Mouse (Mus musculus) lung, postnatal 14 days (tissue): ENCODE results near the gene 1700025G04Rik.

Experiments used
- DNase-seq: peaks from one replicate; pipeline ENCODE4 v3.0.0; 2021

Gene 1700025G04Rik

DNA sequence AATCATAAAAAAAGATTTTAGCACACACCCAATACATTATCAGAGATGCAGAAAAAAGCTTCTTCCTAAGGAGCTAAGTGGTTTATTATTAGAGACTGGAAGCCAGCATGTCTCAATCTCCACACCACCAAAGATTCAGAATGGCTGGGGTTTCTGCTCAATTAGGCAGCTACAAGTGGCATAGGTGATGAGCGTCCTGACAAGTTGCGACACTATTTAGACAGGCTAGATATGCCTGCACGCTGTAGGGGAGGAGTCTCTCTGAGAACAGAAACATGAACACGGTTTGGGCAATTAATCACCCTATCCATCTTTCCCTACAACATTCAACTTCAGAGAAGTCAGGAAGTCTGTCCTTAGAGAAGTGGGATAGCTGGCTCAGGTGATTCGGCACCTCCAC, 134.1 kb downstream of the 1700025G04Rik start:
- DNase-seq: no peak

DNA sequence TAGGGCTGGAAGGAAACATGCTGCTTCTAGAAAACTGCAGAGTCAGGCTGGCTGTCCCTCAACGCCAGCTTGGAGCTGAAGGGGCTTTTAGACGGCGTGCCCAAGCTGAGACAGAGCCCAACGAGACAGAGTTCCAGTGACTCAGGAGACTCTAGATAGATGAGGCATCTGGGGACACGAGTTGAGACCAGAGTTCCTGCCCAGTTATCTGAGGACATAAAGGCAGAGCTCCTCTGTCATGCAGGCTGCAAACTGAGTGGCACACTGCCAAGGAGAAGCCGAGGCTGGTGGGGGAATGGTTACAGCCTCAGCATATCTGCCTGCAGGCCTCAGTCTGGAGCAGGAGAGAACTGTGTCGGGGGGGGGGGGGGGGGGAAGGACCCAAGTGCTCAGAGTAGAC, 136.4 kb downstream of the 1700025G04Rik start:
- DNase-seq: peak; percentile 57

DNA sequence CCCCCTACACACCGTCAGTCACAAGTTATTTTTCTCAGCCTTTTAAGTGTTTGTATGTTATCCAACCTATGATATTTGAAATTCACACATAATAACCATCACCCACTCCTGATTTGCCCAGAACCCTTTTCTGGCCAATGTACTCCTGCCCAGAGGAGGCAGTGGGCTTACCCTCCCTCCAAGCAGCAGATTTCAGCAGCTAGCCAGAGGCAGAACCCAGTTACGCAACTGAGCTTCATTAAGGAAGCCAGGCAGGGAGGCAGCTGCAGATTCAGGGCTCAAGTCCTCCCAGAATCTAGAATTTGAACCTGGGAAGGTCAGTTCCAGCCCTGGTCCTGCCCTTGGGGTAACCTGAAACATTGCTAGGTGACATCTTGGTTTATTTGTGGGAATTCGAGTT, 141.9 kb downstream of the 1700025G04Rik start:
- no peak for DNase-seq

DNA sequence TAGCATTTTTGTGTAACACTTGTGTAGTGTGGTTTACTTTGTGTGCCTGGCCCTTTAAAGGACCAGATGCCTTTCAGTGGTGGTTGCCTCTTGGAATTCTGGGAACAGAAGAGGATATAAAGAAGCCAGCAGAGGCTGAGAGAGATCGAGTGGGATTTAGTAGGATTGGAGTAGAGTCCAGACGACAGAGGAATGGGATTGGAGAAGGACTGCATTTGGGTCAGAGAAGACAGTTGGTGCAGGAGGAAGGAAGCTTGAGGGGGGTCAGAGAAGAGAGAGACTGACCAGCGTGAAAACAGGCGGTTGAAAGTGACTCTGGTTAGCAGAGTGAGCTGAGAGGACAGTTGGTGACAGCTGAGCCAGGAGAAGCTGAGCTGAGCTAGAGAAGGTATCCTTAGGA, 142.4 kb downstream of the 1700025G04Rik start:
- DNase-seq: no peak

- no peak for DNase-seq
Measured at GRCm38 (mm10) chr1:151944457-151945223, 145.3 kb downstream of the 1700025G04Rik start.

- no peak for DNase-seq
Measured at GRCm38 (mm10) chr1:151943681-151944237, 146.2 kb downstream of the 1700025G04Rik start.

DNA sequence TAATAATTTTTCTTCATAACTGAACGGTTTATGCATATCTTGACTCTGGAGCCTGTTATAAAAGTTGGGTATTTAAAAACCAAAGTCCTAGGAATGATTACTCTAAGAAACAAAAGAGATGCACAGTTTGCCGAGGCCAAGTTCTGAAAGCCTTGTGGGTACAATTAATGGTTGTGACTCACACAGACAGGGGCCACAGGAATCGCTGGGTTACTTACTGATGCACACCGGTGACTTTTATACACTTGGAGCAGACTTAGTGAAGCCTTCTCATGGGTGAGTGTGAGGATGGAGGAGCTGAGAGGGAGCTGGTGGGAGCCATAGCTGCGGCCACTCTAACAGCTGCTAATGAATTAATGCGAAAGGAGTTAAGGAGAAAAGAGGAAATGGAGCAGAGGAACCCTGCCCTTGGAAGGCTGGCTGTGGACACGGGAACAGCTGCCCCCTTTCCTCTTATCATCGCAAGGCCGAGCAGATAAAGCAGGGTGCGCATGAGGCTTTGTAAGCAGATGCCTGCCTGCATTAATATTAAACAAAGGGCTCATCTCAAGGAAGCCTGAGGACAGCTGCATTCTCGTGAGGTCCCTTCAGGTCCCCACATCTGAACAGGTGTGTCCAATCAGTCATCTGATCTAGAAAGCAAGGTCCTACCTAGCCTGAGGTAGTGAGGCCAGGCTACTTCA, 146.8 kb downstream of the 1700025G04Rik start:
- DNase-seq: no peak

- no peak for DNase-seq
Measured at GRCm38 (mm10) chr1:151939987-151940386, 149.9 kb downstream of the 1700025G04Rik start.

DNA sequence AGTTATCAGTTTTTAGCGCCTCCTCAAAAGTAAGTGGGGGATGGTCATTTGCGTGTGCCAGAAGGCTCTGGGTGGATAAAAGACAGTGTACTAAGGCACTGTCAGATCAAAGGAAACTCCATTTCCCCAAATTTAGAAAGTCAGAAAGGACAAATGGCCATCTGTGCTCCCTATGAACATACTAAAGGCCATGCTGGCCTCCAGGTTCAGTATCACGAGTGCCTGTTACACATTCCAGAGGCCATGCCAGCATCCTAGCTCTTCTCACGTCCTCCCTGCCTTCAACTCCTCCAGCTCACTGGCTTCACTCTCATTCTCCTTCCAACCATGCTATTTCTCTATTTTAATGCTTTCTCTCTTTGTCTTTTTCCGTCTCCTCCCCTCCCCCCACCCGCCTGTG, 150.4 kb downstream of the 1700025G04Rik start:
- no peak for DNase-seq

GRCm38 (mm10) chr1:151933605-151934004, 156.3 kb downstream of the 1700025G04Rik start:
- no peak for DNase-seq

- DNase-seq: no peak
Measured at GRCm38 (mm10) chr1:151926826-151927225, 163.1 kb downstream of the 1700025G04Rik start.

DNA sequence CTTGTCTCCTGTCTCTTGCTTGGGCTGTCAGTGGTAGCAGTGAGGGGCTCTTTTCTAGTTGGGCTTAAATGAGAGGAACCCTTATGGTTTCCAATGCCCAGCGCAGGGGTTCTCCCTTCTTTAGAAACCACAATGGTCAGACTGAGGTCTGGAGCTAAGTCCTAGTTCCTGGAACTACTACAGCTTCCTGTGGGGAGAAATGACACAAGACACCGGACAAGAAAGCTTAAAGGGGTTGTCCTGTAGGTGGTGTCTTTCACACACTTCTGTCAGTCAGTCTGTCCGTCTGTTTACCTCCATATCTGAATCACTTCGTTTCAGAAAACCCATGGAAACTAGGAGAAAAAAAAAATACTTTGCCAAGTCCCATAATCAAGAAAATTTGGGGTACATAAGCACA, 163.8 kb downstream of the 1700025G04Rik start:
- no peak for DNase-seq

GRCm38 (mm10) chr1:151925738-151926137, 164.2 kb downstream of the 1700025G04Rik start:
- DNase-seq: peak; percentile 12

DNA sequence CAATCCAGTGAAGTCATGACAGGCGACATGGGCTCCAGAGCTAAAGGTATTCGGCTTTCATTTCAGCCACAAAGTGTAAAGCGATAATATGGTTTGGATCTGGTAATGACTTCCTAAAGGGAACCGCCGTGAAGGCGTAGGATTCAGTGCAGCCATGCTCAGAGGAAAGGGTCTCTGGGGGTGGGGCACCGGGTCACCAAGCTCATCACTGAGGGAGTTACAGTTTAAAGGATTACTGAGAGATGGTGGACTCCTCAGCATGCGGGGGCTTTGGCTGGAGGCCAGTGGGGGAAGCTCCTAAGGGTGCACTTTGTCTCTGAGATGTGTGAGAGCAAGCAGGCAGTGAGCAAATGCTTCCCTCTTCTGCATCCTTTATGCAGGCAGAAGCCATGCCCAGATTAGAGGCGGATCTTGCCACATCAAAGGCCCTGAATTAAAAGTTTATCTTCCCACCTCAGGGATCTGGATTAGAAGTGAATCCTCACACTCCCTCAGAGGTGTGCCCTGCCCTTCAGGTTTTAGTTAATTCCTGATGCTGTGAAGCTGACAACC, 171.0 kb downstream of the 1700025G04Rik start:
- no peak for DNase-seq

- DNase-seq: no peak
Measured at GRCm38 (mm10) chr1:151917736-151918135, 172.2 kb downstream of the 1700025G04Rik start.

- DNase-seq: no peak
Measured at GRCm38 (mm10) chr1:151914494-151914893, 175.4 kb downstream of the 1700025G04Rik start.

DNA sequence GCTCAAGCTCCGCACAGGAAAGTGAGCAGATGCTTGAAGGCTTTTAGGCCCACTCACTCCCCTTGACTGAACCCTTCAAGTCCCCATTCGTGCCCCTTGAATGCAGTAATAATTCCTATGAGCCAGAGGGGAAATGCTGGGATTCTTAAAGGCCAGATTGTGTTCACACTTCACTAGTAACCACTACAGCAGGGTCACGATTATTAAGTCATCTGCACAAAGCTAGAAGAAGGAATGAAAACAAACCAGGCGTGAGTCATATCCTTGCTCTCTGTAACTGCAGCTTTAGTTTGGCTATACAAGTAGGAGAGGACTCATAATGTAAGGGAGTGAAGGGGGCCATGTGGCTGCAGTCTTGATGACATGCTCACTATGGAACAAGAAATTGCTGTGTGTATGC, 182.9 kb downstream of the 1700025G04Rik start:
- DNase-seq: no peak

- DNase-seq: no peak
Measured at GRCm38 (mm10) chr1:151900706-151901360, 189.1 kb downstream of the 1700025G04Rik start.

- no peak for DNase-seq
Measured at GRCm38 (mm10) chr1:151899964-151900363, 190.0 kb downstream of the 1700025G04Rik start.

- no peak for DNase-seq
Measured at GRCm38 (mm10) chr1:151895406-151895805, 194.5 kb downstream of the 1700025G04Rik start.

DNA sequence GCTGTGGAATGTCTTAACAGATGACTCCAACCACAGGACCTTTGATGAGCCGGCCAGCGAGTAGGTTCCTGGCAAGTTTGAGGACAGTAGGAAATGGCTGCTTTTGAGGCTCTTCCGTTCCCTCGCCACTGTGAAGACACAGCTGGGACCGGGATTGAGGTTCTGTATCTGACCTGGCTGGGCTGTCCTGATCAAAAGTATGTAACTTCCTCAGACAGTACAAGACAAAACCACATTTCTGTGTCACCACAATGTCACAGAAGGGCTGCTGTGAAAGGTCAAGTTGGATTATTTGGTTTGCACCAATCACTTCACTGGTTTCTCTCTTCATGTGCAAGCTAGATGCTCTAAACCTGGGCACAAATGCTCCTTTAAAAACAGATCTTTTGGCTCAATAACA, 195.9 kb downstream of the 1700025G04Rik start:
- no peak for DNase-seq

DNA sequence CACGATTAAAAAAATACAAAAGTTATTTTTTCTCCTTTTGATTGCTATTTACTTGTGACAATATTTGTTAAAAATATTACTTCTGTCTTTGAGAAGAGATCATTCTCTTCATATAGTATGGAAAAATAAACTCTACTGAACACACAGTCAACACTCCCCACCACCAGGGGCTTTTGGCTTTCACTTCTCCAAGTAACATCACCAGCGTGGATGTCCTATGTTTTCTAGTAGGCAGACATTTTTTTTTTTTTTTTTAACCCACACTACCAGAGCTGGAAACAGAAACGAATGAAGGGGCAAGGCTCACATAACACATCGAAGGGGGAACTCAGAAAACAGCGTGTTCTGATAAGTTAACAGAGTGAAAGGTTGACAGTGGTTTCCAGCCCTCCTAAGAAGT, 197.9 kb downstream of the 1700025G04Rik start:
- DNase-seq: no peak

GRCm38 (mm10) chr1:151891194-151891593, 198.7 kb downstream of the 1700025G04Rik start:
- DNase-seq: no peak
